Mouse (Mus musculus) cortical plate, adult 2 months (tissue): Measurements from ENCODE around the gene Morn1.

Experiments
- CTCF ChIP-seq: fragments of 200-500 bp; IDR thresholded peaks from 2 replicates; pipeline ENCODE4 v1.5.1; 2011; ENCODE audit warnings: mild to moderate bottlenecking, control low read depth, low read length; ENCODE audit not compliant: insufficient read depth; ENCODE audit errors: extremely low read depth
- POLR2A ChIP-seq: fragments of 200-500 bp; IDR thresholded peaks from 2 replicates; pipeline ENCODE4 v1.6.1; 2011; ENCODE audit warnings: mild to moderate bottlenecking, low read length, control low read depth; ENCODE audit not compliant: insufficient read depth; ENCODE audit errors: extremely low read depth

GRCm38 (mm10) chr4:155040696-155041095 lies 45.7 kb upstream of the Morn1 start:
- no peak for TF ChIP-seq CTCF
- TF ChIP-seq POLR2A, result no peak
